Mouse (Mus musculus) C2C12 (cell line): ENCODE measurements around the gene Hist1h2ad. TPM values are rescaled to one million over a fixed set of nuclear protein-coding genes. Genes with fewer than 3 reads are reported as not detected.
A peak's percentile ranks its signal among the peaks of the same experiment; 100 is the strongest.

ENCODE experiments used
- H3K27me3 ChIP-seq: one replicate; pipeline ENCODE4 v1.6.1; 2011; ENCODE audit not compliant: control insufficient read depth, insufficient read depth, insufficient read length
- H3K36me3 ChIP-seq: one replicate; pipeline ENCODE4 v1.6.1; 2011; ENCODE audit not compliant: control insufficient read depth, insufficient read depth
- H3K4me3 ChIP-seq: one replicate; pipeline ENCODE4 v1.5.1; 2011; ENCODE audit warnings: mild to moderate bottlenecking, control low read depth; ENCODE audit not compliant: poor library complexity, insufficient read depth, severe bottlenecking
- H3K79me2 ChIP-seq: one replicate; pipeline ENCODE4 v1.6.1; 2011; ENCODE audit not compliant: control insufficient read depth, insufficient read depth
- H3K79me3 ChIP-seq: one replicate; pipeline ENCODE4 v1.6.1; 2011; ENCODE audit warnings: low read depth, control low read depth
- H3ac ChIP-seq: one replicate; pipeline ENCODE3; 2011; ENCODE audit warnings: low read depth; ENCODE audit not compliant: control insufficient read depth, insufficient read length
- CEBPB ChIP-seq: IDR thresholded peaks from one replicate; pipeline ENCODE4 v1.6.1; 2011; ENCODE audit warnings: low read depth, mild to moderate bottlenecking, control low read depth, moderate library complexity
- CTCF ChIP-seq: IDR thresholded peaks from one replicate; pipeline ENCODE4 v1.5.1; 2011; ENCODE audit not compliant: control insufficient read depth, insufficient read depth, insufficient read length
- FOSL1 ChIP-seq: IDR thresholded peaks from one replicate; pipeline ENCODE4 v1.8.0; 2011; ENCODE audit warnings: mild to moderate bottlenecking, low read length; ENCODE audit not compliant: poor library complexity, insufficient read depth, severe bottlenecking
- MAX ChIP-seq: IDR thresholded peaks from one replicate; pipeline ENCODE4 v1.6.1; 2011; ENCODE audit warnings: mild to moderate bottlenecking, control low read depth
- MYOD1 ChIP-seq: IDR thresholded peaks from one replicate; pipeline ENCODE4 v1.6.1; 2011; ENCODE audit warnings: low read depth; ENCODE audit not compliant: control insufficient read depth, insufficient read length
- MYOG ChIP-seq: IDR thresholded peaks from one replicate; pipeline ENCODE4 v1.6.1; 2011; ENCODE audit not compliant: control insufficient read depth, insufficient read length; ENCODE audit errors: extremely low read depth
- USF1 ChIP-seq: IDR thresholded peaks from one replicate; pipeline ENCODE4 v1.6.1; 2011; ENCODE audit warnings: low read depth, mild to moderate bottlenecking, control low read depth, moderate library complexity
- polyA plus RNA-seq: library from polyadenylated mRNA; unstranded; fragments of >200 nt; fragmentation: generic; extraction: Trizol; gene quantifications from one replicate; pipeline ENCODE4 v1.2.1, GENCODE M21; 2012; ENCODE audit warnings: missing spikeins

Gene Hist1h2ad
- polyA plus RNA-seq, 1 experiment = 0.73 TPM

GRCm38 (mm10) chr13:23576351-23576881, 2.2 kb downstream of the Hist1h2ad start:
- TF ChIP-seq CTCF (no peak), MYOG (no peak), MAX (no peak), FOSL1 (no peak), USF1 (no peak), CEBPB (no peak)
- H3K36me3 ChIP-seq = no peaks in the 10 kb centered on the region
- H3K79me2 ChIP-seq = no peaks in the 10 kb centered on the region
- peak overlapping the region; percentile 55 for H3ac ChIP-seq
- no peaks in the 10 kb centered on the region for H3K79me3 ChIP-seq
- no peaks in the 10 kb centered on the region for H3K27me3 ChIP-seq
- peak overlapping the region; percentile 35 for H3K4me3 ChIP-seq

GRCm38 (mm10) chr13:23576906-23577639, 2.9 kb downstream of the Hist1h2ad start:
- Histone ChIP-seq H3K27me3 (no peaks in the 10 kb centered on the region), H3K36me3 (no peaks in the 10 kb centered on the region), H3K79me2 (no peaks in the 10 kb centered on the region), H3ac (peak overlapping the region; percentile 55), H3K4me3 (peak overlapping the region; percentile 35), H3K79me3 (no peaks in the 10 kb centered on the region)
- no peak for TF ChIP-seq FOSL1
- TF ChIP-seq CEBPB = no peak

- no peak for TF ChIP-seq CTCF
- TF ChIP-seq CEBPB = no peak
- TF ChIP-seq FOSL1 = no peak
- no peak for TF ChIP-seq MAX
- TF ChIP-seq MYOD1 = no peak
- no peak for TF ChIP-seq USF1
- no peak for TF ChIP-seq MYOG
- Histone ChIP-seq H3K4me3 (no peak overlapping the region), H3K27me3 (no peaks in the 10 kb centered on the region), H3K36me3 (no peaks in the 10 kb centered on the region), H3K79me2 (no peaks in the 10 kb centered on the region), H3ac (no peak overlapping the region), H3K79me3 (no peaks in the 10 kb centered on the region)
Measured at GRCm38 (mm10) chr13:23577835-23578234, 3.7 kb downstream of the Hist1h2ad start.

GRCm38 (mm10) chr13:23581408-23582218, 7.4 kb downstream of the Hist1h2ad start, which contains the start of gene Hist1h4d:
TSS of gene Hist1h4d (plus strand) at chr13:23581598.
- no peaks in the 10 kb centered on the region for H3K36me3 ChIP-seq
- H3K4me3 ChIP-seq = peak within 1 kb of the TSS; percentile 22
- H3K79me3 ChIP-seq = no peaks in the 10 kb centered on the region
- H3K27me3 ChIP-seq = no peaks in the 10 kb centered on the region
- H3K79me2 ChIP-seq = no peaks in the 10 kb centered on the region
- no peak for TF ChIP-seq USF1
- peak; percentile 44 for TF ChIP-seq MAX
- TF ChIP-seq CEBPB = peak; percentile 51
- H3ac ChIP-seq = peak within 1 kb of the TSS; percentile 59

- Histone ChIP-seq H3K27me3 (no peaks in the 10 kb centered on the region), H3K79me3 (no peaks in the 10 kb centered on the region), H3K36me3 (no peaks in the 10 kb centered on the region), H3ac (no peak overlapping the region), H3K4me3 (peak overlapping the region; percentile 22), H3K79me2 (no peaks in the 10 kb centered on the region)
- TF ChIP-seq MAX (no peak), CTCF (no peak), FOSL1 (no peak), CEBPB (no peak), MYOG (no peak), USF1 (no peak), MYOD1 (no peak)
Measured at GRCm38 (mm10) chr13:23582219-23583056, 8.3 kb downstream of the Hist1h2ad start.
